Comparison of ENCODE assay signal across 8 mouse cellular contexts in genomic region chr7:66233141-66233946, GRCm38 (mm10).
DNase-seq lines count a peak whose midpoint lies in the region; ATAC-seq and TF ChIP-seq lines count a peak whose summit lies in the region.

No protein-coding gene starts in this region.

- peak; percentile 11 for DNase-seq in adrenal gland, postnatal 14 days
- no peak for DNase-seq in adrenal gland, postnatal 25 days
- no peak for DNase-seq in thymus, adult 2 months
- DNase-seq in thymus, postnatal 10 days (ENCODE audit: low spot score in 2 of 2) = no peak
- no peak for DNase-seq in cerebellum, postnatal 36 days
- no peak for DNase-seq in gastrocnemius, adult 8-10 months (ENCODE audit: low spot score in 2 of 2)

- TF ChIP-seq CTCF in thymus, adult 2 months (IDR thresholded peaks at IDR 0.05; ENCODE audit: borderline replicate concordance, control insufficient read depth, extremely low read depth, insufficient read depth, low read length, poor library complexity) = no peak

- H3K36me3 ChIP-seq in thymus, adult 2 months (ENCODE audit: control insufficient read depth, insufficient read depth, low read length) = no peaks in the 10 kb centered on the region
- H3K36me3 ChIP-seq in intestine, embryonic 16.5 days (ENCODE audit: control insufficient read depth, insufficient read depth, low read length) = no peaks in the 10 kb centered on the region
- no peaks in the 10 kb centered on the region for H3K36me3 ChIP-seq in stomach, embryonic 14.5 days (ENCODE audit: control insufficient read depth, insufficient read depth, low read length)

- peak; percentile 47 for ATAC-seq in intestine, embryonic 16.5 days
- ATAC-seq in stomach, embryonic 14.5 days (ENCODE audit: insufficient number of reproducible peaks, insufficient read depth, low FRiP score, low read depth) = peak; percentile 53; the same call in 1 of the 2 replicates

- WGBS in thymus, adult 2 months = 41% methylated on average over 4 of the region's 4 CpGs
- WGBS in intestine, embryonic 16.5 days = 69% methylated on average over 4 of the region's 4 CpGs
- WGBS in stomach, embryonic 14.5 days = 54% methylated on average over 4 of the region's 4 CpGs

- no peaks in the 10 kb centered on the region for H3K27me3 ChIP-seq in thymus, adult 2 months (ENCODE audit: control insufficient read depth, insufficient read depth, low read length)
- H3K27me3 ChIP-seq in intestine, embryonic 16.5 days (replicated peaks; ENCODE audit: control insufficient read depth, insufficient read depth, low read length) = no peaks in the 10 kb centered on the region
- no peaks in the 10 kb centered on the region for H3K27me3 ChIP-seq in stomach, embryonic 14.5 days (ENCODE audit: control insufficient read depth, insufficient read depth, low read length)

- H3K4me2 ChIP-seq in intestine, embryonic 16.5 days (ENCODE audit: low read depth, low read length) = no peak overlapping the region
- H3K4me2 ChIP-seq in stomach, embryonic 14.5 days (replicated peaks; ENCODE audit: low read depth, low read length) = no peak overlapping the region

- no peaks in the 10 kb centered on the region for H3K9me3 ChIP-seq in intestine, embryonic 16.5 days (ENCODE audit: control insufficient read depth, low read length)
- no peaks in the 10 kb centered on the region for H3K9me3 ChIP-seq in stomach, embryonic 14.5 days (ENCODE audit: control insufficient read depth, low read depth, low read length)

- H3K4me3 ChIP-seq in thymus, adult 2 months (ENCODE audit: control insufficient read depth, insufficient read depth, low read length) = no peak overlapping the region
- H3K4me3 ChIP-seq in intestine, embryonic 16.5 days (ENCODE audit: low read length) = no peak overlapping the region
- no peak overlapping the region for H3K4me3 ChIP-seq in stomach, embryonic 14.5 days (ENCODE audit: low read depth, low read length)

- peak overlapping the region; percentile 12; the same call in 1 of the 2 replicates for H3K27ac ChIP-seq in thymus, adult 2 months (ENCODE audit: control insufficient read depth, insufficient read depth, low read length)
- no peak overlapping the region for H3K27ac ChIP-seq in intestine, embryonic 16.5 days (ENCODE audit: low read length)
- H3K27ac ChIP-seq in stomach, embryonic 14.5 days (ENCODE audit: low read length) = no peak overlapping the region

- peaks cover 36% of the 10 kb centered on the region for H3K4me1 ChIP-seq in thymus, adult 2 months (replicated peaks; ENCODE audit: control insufficient read depth, insufficient read depth, low read length)
- peaks cover 23% of the 10 kb centered on the region for H3K4me1 ChIP-seq in intestine, embryonic 16.5 days (ENCODE audit: control insufficient read depth, insufficient read depth, low read length)
- H3K4me1 ChIP-seq in stomach, embryonic 14.5 days (ENCODE audit: control insufficient read depth, insufficient read depth, low read length) = peaks cover 5% of the 10 kb centered on the region; the same call in 1 of the 2 replicates

- no peak overlapping the region for H3K9ac ChIP-seq in intestine, embryonic 16.5 days (ENCODE audit: low read depth, low read length)
- H3K9ac ChIP-seq in stomach, embryonic 14.5 days (replicated peaks; ENCODE audit: low read depth, low read length) = no peak overlapping the region

- TF ChIP-seq POLR2A in thymus, adult 2 months (IDR thresholded peaks at IDR 0.05; ENCODE audit: control insufficient read depth, extremely low read depth, insufficient read depth, low read length, poor library complexity) = no peak
